Mouse (Mus musculus) kidney, postnatal 36 days (tissue): ENCODE data around the gene Gm5127.

Experiments
- DNase-seq, 2 experiments: peaks; one replicate each; pipeline ENCODE4 v3.0.0; 2021 to 2022; ENCODE audit warnings: mixed read lengths in 2 of 2

The Gm5127 gene

DNA sequence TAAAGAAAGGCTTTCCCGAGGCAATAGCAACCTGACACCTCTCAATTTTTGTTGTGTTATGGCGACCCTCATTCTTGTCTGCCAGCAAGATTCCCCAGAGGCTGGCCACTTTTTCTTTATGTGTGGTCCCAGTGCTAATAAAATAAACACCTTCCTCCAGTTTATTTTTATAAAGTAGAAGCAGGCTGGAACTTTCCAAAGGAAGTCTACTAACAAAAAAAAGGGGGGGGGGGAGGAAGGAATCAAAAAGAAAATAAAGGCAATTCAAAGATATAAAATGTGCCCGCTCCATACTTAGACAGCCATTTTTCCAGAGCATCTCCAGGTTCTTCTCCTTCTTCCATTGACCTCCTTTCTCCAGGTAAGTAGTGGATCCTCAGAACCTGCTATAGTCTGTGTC is at the start of gene Gm5127:
TSS of gene Gm5127 (plus strand) at position 301 of the 400 bp plus-strand sequence.
- DNase-seq = no peak

DNA sequence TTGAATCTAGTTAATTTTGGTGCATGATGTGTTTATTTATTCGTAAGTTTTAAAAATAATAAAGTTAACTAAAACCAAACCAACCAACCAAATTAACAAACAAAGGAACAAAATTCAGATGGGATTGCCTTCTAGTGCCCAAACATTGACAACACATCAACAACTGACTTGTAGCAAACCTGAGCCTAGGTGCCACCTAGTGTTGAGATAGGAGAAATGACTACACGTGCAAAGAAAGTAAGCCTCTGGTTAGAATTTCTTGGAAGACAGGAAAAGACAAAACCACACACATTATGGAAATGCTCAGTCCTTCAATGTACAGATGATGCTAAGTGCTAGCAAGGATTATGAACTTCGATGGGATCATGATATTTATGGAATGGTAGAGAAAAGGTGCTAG is 46.6 kb upstream of the Gm5127 start:
- DNase-seq = no peak

DNA sequence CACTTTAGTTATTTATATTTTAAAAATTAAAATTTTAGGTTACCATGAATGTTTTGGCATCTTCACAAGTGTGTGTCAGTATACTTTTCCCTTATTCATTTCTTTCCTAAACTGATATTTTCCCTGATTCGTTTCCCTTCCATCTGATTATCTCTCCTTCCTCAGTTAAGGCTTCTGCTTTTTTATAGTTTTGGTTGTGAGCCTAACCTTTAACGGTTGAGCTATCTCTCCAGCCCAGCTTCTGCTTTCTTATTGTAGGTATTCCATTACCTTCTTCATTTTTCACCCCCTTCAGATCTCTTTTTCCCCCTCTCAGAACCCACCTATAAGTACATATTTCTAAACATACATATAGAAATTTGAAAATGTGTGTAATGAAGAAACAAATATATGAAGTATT is 27.5 kb upstream of the Gm5127 start:
- DNase-seq = no peak

GRCm38 (mm10) chrX:106578966-106579365 is 4.0 kb upstream of the Gm5127 start:
- no peak for DNase-seq

GRCm38 (mm10) chrX:106580410-106580809 is 2.6 kb upstream of the Gm5127 start:
- no peak for DNase-seq

- no peak for DNase-seq
Measured at GRCm38 (mm10) chrX:106582197-106582596, 789 bp upstream of the Gm5127 start.

DNA sequence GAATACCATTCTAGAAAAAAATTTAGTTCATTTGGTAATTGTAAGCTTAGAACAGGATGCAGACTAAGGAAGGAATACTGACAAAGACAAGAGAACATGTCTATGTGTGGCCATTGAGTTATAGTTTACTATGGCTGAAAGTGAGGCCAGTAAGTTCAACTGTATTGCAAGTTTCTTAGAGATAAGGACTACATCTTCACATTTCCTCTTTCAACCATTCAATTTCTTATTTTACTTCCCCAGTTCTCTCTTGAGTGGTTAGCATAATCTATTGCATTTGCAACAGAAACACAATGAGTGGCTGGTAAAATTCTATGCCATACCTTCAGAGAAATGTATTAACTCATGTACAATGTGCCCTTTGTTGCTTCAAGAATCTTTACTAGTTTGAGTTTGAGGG is 10.9 kb downstream of the Gm5127 start:
- no peak for DNase-seq

GRCm38 (mm10) chrX:106595904-106596303 is 12.9 kb downstream of the Gm5127 start:
- DNase-seq = peak in 1 of 2 experiments; percentile 2

DNA sequence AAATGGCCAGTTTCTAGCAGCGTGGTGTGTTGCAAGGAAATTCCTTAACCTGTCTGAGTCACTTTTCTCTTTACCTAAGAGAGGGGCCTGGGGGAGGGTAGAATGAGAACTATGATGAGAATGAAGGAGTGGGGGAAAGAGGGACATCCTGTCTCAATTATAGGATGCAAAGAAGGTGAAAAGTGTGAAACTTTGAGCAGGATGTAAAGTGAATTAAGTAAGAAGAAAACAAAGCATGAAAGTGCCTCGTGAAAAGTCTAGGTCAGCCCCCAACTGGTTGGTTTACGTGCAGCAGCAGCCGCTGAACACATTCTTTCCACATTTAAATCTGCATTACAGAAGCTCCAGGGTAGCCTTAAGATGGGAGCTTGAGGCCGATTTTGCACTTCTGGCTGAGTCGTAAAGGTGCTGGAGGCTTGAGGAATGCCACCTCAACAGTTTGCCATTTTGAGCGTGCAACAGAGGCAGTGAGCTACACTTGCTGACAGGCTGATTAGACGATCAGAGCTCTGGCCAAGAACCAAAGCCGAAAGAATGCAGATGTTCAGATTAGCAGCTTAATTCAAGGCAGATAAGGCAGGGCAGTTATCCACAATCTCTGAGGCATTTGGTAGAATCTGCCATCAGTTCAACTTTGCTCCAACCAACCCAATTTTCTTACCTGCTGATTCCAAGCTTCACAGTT is 19.7 kb downstream of the Gm5127 start:
- peak in 1 of 2 experiments; percentile 2 for DNase-seq

- DNase-seq = peak; percentile 1
Measured at GRCm38 (mm10) chrX:106603386-106603785, 20.4 kb downstream of the Gm5127 start, which contains the start of gene Cysltr1. TSS of gene Cysltr1 (minus strand) at chrX:106603679.

- DNase-seq = no peak
Measured at GRCm38 (mm10) chrX:106622512-106622911, 39.5 kb downstream of the Gm5127 start.

DNA sequence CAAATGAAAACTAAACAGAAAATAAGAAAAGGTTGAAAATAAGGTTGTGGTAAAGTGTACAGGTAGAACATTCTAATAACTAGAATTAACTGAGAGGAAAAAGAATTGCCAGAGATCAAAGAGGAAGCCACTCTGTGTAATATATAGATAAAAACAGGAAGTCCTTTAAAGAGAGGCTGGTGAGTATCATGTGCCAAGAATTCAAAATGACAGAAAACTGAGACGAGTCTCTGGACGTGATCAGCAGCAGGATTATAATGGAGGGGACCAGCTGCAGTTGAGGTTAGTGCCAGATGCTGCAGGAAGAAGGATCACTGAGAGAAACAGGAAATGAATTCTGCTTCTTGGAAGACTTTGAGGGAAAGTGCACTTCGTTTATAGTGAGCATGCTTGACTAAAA is 40.7 kb downstream of the Gm5127 start:
- no peak for DNase-seq

DNA sequence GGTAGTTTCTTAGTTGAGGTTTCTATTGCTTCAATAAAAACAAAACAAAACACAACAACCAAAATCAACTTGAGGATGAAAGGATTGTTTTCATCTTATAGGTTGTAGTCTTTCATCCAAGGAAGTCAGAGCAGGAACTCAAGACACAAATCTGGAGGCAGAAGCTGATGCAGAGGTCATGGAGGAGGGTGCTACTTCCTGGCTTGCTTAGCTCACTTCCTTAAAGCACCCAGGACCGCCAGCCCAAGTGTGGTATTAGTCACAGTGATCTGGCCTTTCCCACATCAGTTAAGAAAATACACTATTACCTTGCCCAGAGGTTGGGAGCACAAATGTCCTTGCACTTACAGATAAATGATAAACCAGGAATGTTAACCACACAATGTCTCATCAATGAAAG is 45.5 kb downstream of the Gm5127 start:
- no peak for DNase-seq

- DNase-seq = no peak
Measured at GRCm38 (mm10) chrX:106633543-106633942, 50.6 kb downstream of the Gm5127 start.

- DNase-seq = no peak
Measured at GRCm38 (mm10) chrX:106634799-106635541, 52.0 kb downstream of the Gm5127 start.

GRCm38 (mm10) chrX:106662101-106662500 is 79.1 kb downstream of the Gm5127 start:
- peak in 1 of 2 experiments; percentile 3 for DNase-seq

GRCm38 (mm10) chrX:106704590-106704989 is 121.6 kb downstream of the Gm5127 start:
- DNase-seq = no peak

DNA sequence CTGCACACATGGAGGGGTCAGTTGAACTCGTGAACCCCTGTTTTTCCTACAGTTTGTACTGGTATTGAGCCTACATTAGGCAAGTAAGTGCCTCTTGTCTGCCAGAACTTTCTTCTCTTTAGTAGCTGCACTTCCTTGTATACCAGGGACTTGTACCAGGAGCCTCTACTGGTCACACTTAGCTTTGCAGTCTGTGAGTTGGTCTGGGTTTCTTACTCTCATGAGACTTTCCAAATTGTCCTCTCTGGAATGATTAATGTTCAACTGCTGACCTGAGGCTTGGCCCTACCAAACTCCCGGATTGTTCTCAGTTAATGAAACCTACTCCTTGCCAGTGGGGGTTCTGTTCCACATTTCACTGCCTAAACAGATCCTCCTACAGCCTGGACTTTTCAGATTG is 134.2 kb downstream of the Gm5127 start:
- peak; percentile 42 to 43 for DNase-seq

DNA sequence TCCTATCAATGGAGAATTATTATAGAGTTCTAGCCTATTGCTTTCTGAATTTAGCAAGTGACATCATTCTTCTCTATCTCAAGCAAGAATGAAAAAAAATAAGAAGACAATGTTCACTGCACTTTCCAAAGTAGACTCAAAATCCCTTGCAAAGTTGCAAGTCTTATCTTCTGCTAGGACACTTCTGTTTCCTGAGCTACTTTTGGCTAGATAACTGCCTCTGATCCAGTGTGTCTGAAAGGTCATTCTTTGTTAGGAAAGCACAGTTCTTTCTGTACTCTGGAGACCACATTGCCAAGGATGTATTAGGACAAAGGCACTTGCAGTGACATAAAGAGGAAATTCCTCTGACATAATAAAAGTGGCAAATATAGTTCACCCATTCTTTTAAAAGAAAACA is 159.3 kb downstream of the Gm5127 start:
- peak in 1 of 2 experiments; percentile 30 for DNase-seq

GRCm38 (mm10) chrX:106755272-106755671 is 172.3 kb downstream of the Gm5127 start:
- no peak for DNase-seq
